Mouse (Mus musculus): ENCODE results near the gene Rtn3. TPM values are rescaled to one million over a fixed set of nuclear protein-coding genes. Genes with fewer than 3 reads are reported as not detected.

The Rtn3 gene
- total and polyA plus RNA-seq, 3 experiments, result 33.2 to 189 (median 62.7) TPM

DNA sequence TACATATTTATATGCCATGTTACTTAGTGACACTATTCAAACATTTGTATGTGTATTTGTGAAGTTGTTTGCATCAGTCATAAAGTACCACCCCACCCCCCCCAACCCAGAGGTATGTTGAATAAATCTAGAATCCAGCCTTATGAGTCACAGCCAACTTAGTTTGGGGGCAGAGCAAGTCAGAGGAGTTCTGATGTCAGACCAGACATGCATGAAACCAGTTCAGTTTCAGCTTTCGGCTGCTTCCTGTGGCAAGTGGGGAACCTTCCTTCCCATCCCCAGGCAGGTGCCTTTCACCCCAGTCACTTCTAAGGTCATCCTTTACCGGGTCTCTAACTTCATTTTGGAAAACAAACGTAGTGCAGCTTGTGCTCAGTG is 57.7 kb downstream of the Rtn3 start:
- Histone ChIP-seq H3K36me3 (replicated peaks) (peaks cover 90% of the 10 kb centered on the region), H3K9me3 (replicated peaks) (peaks cover 10% of the 10 kb centered on the region), H3K4me1 (ENCODE audit: insufficient read depth, low read depth, low read length) (peaks cover 5% of the 10 kb centered on the region; the same call in 1 of the 2 replicates), H3K4me3 (ENCODE audit: low read depth, low read length) (no peak overlapping the region), H3K27me3 (ENCODE audit: insufficient read depth, low read length) (no peaks in the 10 kb centered on the region)
- no peak for ATAC-seq (ENCODE audit: extremely low read depth, insufficient number of reproducible peaks, low FRiP score, poor library complexity, severe bottlenecking)
- TF ChIP-seq POLR2AphosphoS5 (IDR thresholded peaks at IDR 0.05; ENCODE audit: insufficient replicate concordance, low read depth, low read length) (no peak), GATA1 (IDR thresholded peaks at IDR 0.05; ENCODE audit: borderline replicate concordance, low read length) (no peak), CTCF (IDR thresholded peaks at IDR 0.05; ENCODE audit: low read depth, low read length) (no peak), TAL1 (conservative IDR thresholded peaks at IDR 0.05; ENCODE audit: low read depth, low read length) (no peak), GATA2 (IDR thresholded peaks at IDR 0.05; ENCODE audit: borderline replicate concordance, low read depth, low read length) (no peak)
- no peak for DNase-seq (ENCODE audit: low spot score)

DNA sequence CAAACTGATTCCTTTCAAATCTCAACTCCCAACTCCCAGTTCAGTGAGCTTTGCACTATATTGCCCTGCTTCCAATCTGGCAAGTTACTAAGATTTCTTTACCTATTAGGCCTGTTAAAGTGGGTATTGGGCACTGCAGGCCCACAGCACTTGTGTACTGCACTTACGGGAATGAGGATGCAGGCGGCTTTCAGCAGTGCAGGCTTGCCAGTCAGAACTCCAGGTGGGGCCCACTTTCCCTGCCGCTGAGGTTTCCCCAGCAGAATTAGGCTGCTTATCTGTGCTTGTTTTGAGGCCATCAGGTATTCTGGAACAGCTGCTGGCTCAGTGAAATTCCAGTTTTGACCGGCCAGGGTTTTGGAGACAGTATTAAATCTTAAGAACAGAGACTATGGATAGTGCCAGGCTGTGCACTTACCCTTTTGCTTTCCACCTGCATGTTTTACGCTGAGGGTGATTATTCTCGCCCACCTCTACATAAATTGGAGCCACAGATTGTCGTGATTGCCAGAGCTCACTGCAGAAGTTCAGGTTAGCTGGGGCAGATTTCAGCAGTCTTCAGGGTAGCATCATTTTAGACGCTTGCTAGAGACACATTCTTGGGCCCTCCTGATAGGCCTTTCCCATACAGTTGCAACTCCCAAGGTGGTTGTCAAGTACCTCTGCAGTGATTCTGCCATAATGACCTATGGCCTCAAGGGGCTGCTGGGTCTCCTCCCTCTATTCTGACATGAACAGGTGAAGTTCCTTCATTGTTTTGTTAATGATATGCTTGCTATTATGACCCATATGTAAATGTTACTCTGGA is 58.3 kb downstream of the Rtn3 start:
- H3K9me3 ChIP-seq (replicated peaks), result peaks cover 10% of the 10 kb centered on the region
- no peak for TF ChIP-seq TAL1 (conservative IDR thresholded peaks at IDR 0.05; ENCODE audit: low read depth, low read length)
- TF ChIP-seq GATA2 (IDR thresholded peaks at IDR 0.05; ENCODE audit: borderline replicate concordance, low read depth, low read length), result no peak
- TF ChIP-seq CTCF (IDR thresholded peaks at IDR 0.05; ENCODE audit: low read depth, low read length), result no peak
- TF ChIP-seq POLR2AphosphoS5 (IDR thresholded peaks at IDR 0.05; ENCODE audit: insufficient replicate concordance, low read depth, low read length), result no peak
- TF ChIP-seq GATA1 (IDR thresholded peaks at IDR 0.05; ENCODE audit: borderline replicate concordance, low read length), result no peak
- DNase-seq (ENCODE audit: low spot score) (no peak), ATAC-seq (ENCODE audit: extremely low read depth, insufficient number of reproducible peaks, low FRiP score, poor library complexity, severe bottlenecking) (no peak)
- H3K4me3 ChIP-seq (ENCODE audit: low read depth, low read length), result no peak overlapping the region
- H3K36me3 ChIP-seq (replicated peaks), result peaks cover 93% of the 10 kb centered on the region
- H3K27me3 ChIP-seq (ENCODE audit: insufficient read depth, low read length), result no peaks in the 10 kb centered on the region; the same call in 1 of the 2 replicates
- peaks cover 11% of the 10 kb centered on the region for H3K4me1 ChIP-seq (ENCODE audit: insufficient read depth, low read depth, low read length)

DNA sequence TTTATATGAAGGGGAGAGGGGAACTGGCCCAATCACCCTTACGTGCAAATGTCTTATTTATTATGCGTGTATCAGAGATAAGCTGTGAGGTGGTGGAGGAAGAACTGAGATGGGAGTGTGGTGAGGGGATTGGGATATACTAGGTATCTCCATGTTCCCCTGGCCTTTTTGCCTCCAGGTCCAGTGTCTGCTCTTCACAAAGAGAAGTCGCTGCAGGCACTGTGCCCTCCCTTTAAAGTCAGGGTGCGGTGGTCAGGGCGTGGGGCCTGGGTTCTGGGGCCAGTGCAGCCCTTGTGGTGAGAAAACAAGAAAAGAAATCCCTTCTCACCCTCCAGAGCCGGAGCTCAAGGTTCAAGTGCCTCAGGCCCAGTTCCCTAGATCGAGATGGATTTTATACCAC is 59.0 kb downstream of the Rtn3 start:
- H3K4me3 ChIP-seq (ENCODE audit: low read depth, low read length), result no peak overlapping the region
- DNase-seq (ENCODE audit: low spot score), result no peak
- no peaks in the 10 kb centered on the region; the same call in 1 of the 2 replicates for H3K27me3 ChIP-seq (ENCODE audit: insufficient read depth, low read length)
- no peak for ATAC-seq (ENCODE audit: extremely low read depth, insufficient number of reproducible peaks, low FRiP score, poor library complexity, severe bottlenecking)
- peaks cover 10% of the 10 kb centered on the region for H3K9me3 ChIP-seq (replicated peaks)
- peaks cover 17% of the 10 kb centered on the region for H3K4me1 ChIP-seq (ENCODE audit: insufficient read depth, low read depth, low read length)
- peaks cover 94% of the 10 kb centered on the region for H3K36me3 ChIP-seq (replicated peaks)
- no peak for TF ChIP-seq TAL1 (conservative IDR thresholded peaks at IDR 0.05; ENCODE audit: low read depth, low read length)
- TF ChIP-seq CTCF (IDR thresholded peaks at IDR 0.05; ENCODE audit: low read depth, low read length), result no peak
- no peak for TF ChIP-seq GATA1 (IDR thresholded peaks at IDR 0.05; ENCODE audit: borderline replicate concordance, low read length)
- no peak for TF ChIP-seq POLR2AphosphoS5 (IDR thresholded peaks at IDR 0.05; ENCODE audit: insufficient replicate concordance, low read depth, low read length)
- TF ChIP-seq GATA2 (IDR thresholded peaks at IDR 0.05; ENCODE audit: borderline replicate concordance, low read depth, low read length), result no peak

DNA sequence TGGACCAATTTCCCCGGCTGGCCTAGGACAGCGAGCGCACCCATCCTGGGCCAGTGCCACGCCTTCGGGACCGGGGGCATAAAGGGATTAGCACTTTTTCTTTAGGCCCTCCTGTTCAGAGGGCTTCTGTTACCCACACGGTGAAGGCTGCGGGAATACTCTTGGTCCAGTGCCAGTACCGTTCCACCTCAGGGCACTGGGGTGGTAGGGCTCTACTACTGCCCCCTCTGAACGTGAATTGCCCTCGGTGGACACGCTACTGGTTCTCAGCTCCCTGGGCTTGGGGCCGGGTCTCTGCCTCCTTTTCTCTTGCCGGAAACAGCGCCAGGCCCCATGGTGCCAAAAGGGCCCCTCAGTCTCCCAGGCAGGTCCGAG is 59.4 kb downstream of the Rtn3 start:
- H3K4me1 ChIP-seq (ENCODE audit: insufficient read depth, low read depth, low read length), result peaks cover 20% of the 10 kb centered on the region
- H3K27me3 ChIP-seq (ENCODE audit: insufficient read depth, low read length), result no peaks in the 10 kb centered on the region; the same call in 1 of the 2 replicates
- H3K9me3 ChIP-seq (replicated peaks), result peaks cover 10% of the 10 kb centered on the region
- ATAC-seq (ENCODE audit: extremely low read depth, insufficient number of reproducible peaks, low FRiP score, poor library complexity, severe bottlenecking) (no peak), DNase-seq (ENCODE audit: low spot score) (no peak)
- no peak for TF ChIP-seq GATA2 (IDR thresholded peaks at IDR 0.05; ENCODE audit: borderline replicate concordance, low read depth, low read length)
- TF ChIP-seq POLR2AphosphoS5 (IDR thresholded peaks at IDR 0.05; ENCODE audit: insufficient replicate concordance, low read depth, low read length), result no peak
- TF ChIP-seq CTCF (IDR thresholded peaks at IDR 0.05; ENCODE audit: low read depth, low read length), result no peak
- no peak for TF ChIP-seq TAL1 (conservative IDR thresholded peaks at IDR 0.05; ENCODE audit: low read depth, low read length)
- TF ChIP-seq GATA1 (IDR thresholded peaks at IDR 0.05; ENCODE audit: borderline replicate concordance, low read length), result no peak
- no peak overlapping the region for H3K4me3 ChIP-seq (ENCODE audit: low read depth, low read length)
- H3K36me3 ChIP-seq (replicated peaks), result peaks cover 92% of the 10 kb centered on the region

DNA sequence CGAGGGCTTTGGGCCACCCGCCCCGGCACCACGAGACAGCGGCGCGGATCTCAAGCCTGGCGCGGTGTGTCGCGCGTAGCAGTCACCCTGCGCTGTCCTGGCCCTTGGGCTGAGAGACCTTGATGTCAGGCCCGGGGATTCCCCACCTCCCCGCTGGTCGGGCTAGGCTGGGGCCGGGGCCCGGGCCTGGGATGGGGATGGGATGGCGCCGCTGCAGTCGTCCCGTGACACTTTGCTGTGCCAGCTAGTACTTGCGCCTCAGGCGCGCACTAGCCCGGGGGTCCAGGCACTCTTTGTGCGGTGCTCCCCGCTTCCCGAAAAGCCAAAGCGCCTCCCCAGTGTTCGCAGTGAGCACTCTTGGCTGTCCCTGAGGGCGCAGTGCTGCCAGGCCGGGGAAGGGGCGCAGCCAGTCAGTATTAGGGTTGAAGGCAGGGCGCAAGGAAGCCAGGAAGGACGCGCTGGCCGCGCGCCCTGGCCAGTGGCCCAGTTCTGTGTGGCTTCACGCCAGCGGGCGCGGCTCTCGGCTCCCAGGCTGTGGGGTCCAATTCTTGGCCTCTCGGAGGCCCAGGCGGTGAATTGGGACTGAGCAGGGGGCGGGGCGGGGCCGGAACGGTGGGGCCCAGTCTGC is 59.9 kb downstream of the Rtn3 start:
- Histone ChIP-seq H3K36me3 (replicated peaks) (peaks cover 87% of the 10 kb centered on the region), H3K9me3 (replicated peaks) (peaks cover 10% of the 10 kb centered on the region)

DNA sequence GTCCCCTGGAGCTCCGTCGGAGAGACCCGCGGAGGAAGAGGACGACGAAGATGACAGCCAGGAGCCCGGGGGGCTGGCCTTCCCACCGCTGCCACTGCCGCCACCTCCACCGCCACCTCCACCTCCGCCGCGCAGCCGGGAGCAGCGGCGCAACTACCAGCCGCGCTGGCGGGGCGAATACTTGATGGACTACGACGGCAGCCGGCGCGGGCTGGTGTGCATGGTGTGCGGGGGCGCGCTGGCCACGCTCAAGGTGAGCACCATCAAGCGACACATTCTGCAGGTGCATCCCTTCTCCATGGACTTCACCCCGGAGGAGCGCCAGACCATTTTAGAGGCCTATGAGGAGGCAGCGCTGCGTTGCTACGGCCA is 60.4 kb downstream of the Rtn3 start:
- peaks cover 82% of the 10 kb centered on the region for H3K36me3 ChIP-seq (replicated peaks)
- ATAC-seq (ENCODE audit: extremely low read depth, insufficient number of reproducible peaks, low FRiP score, poor library complexity, severe bottlenecking), result no peak
- peaks cover 26% of the 10 kb centered on the region for H3K4me1 ChIP-seq (ENCODE audit: insufficient read depth, low read depth, low read length)
- DNase-seq (ENCODE audit: low spot score), result no peak
- H3K9me3 ChIP-seq (replicated peaks), result peaks cover 10% of the 10 kb centered on the region
- H3K4me3 ChIP-seq (ENCODE audit: low read depth, low read length), result peak overlapping the region; percentile 23; the same call in 1 of the 2 replicates
- TF ChIP-seq GATA2 (IDR thresholded peaks at IDR 0.05; ENCODE audit: borderline replicate concordance, low read depth, low read length) (no peak), CTCF (IDR thresholded peaks at IDR 0.05; ENCODE audit: low read depth, low read length) (no peak), GATA1 (IDR thresholded peaks at IDR 0.05; ENCODE audit: borderline replicate concordance, low read length) (no peak), POLR2AphosphoS5 (IDR thresholded peaks at IDR 0.05; ENCODE audit: insufficient replicate concordance, low read depth, low read length) (no peak), TAL1 (conservative IDR thresholded peaks at IDR 0.05; ENCODE audit: low read depth, low read length) (no peak)
- peaks cover 4% of the 10 kb centered on the region; the same call in 1 of the 2 replicates for H3K27me3 ChIP-seq (ENCODE audit: insufficient read depth, low read length)

More for the DNA sequence above, 59.9 kb downstream of the Rtn3 start:
- DNase-seq (ENCODE audit: low spot score) (no peak), ATAC-seq (ENCODE audit: extremely low read depth, insufficient number of reproducible peaks, low FRiP score, poor library complexity, severe bottlenecking) (no peak)
- peaks cover 24% of the 10 kb centered on the region for H3K4me1 ChIP-seq (ENCODE audit: insufficient read depth, low read depth, low read length)
- no peak overlapping the region; the same call in 1 of the 2 replicates for H3K4me3 ChIP-seq (ENCODE audit: low read depth, low read length)
- TF ChIP-seq CTCF (IDR thresholded peaks at IDR 0.05; ENCODE audit: low read depth, low read length) (no peak), TAL1 (conservative IDR thresholded peaks at IDR 0.05; ENCODE audit: low read depth, low read length) (no peak), POLR2AphosphoS5 (IDR thresholded peaks at IDR 0.05; ENCODE audit: insufficient replicate concordance, low read depth, low read length) (no peak), GATA2 (IDR thresholded peaks at IDR 0.05; ENCODE audit: borderline replicate concordance, low read depth, low read length) (no peak), GATA1 (IDR thresholded peaks at IDR 0.05; ENCODE audit: borderline replicate concordance, low read length) (no peak)
- H3K27me3 ChIP-seq (ENCODE audit: insufficient read depth, low read length), result peaks cover 3% of the 10 kb centered on the region; the same call in 1 of the 2 replicates
